Mouse (Mus musculus) fibroblast of lung, adult 2 months (primary cell): Measurements from ENCODE around the gene Zbtb20.

Source experiments
- DNase-seq: peaks from one replicate; pipeline ENCODE4 v3.0.0-alpha.2; 2011; ENCODE audit warnings: low read depth

Gene Zbtb20

DNA sequence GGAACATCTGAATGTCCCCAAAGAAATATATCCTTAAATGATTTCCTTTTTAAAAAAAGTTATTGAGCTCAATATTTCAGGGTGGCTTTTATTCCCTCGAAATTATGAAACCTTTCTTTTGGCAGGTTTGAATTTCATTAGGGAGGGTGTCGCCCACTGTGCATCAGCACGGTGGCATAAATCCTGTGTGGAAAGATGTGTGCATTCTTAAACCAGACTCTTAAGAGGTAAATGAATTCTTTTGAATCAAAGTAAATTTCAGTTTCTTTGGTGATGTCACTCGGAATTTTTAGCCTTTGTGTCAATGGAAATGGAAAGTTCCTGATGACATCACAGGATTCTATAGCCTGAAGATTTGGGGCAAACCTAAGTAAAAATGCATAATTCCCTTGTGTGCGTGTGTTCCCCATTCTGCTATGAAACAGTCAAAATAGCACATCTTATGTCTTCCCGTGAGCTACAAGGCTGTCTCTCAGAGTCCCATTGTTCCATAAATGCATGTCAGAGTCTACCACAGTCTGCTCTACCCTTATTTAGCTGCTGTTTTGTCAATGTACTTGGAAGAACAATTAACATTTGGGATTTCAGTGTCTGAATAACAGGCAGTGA, 318.1 kb downstream of the Zbtb20 start:
- no peak for DNase-seq

DNA sequence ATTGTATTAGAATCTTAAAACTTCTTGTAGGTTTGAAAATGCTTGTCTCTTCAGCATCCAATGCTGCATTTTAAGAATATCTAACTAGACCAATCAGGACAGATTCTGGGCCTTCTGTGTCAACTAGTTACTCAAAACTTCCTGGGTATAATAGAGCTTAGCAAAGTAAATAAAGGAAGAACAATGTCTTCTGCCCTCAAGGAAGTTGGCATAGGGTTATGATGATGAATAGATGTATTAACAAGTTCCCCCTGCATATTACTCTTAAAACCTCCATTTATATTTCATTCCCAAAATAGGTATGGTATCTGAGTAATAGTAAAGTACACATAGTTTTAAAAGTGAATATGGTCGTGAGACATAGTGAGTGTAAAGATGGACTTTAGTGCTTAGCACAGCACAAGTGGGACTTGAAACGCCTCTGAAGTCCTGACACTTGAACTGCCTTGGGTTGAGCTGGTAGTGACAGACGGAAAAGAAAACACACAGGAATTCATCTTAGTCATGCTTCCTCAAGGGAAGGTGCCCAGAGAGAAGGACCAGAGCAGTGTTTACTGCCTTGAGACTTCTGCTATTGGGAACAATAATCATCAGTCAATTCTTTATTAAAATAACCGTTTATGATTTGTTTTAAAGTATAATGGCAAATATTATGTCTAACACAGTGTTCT, 341.8 kb downstream of the Zbtb20 start:
- DNase-seq = no peak

DNA sequence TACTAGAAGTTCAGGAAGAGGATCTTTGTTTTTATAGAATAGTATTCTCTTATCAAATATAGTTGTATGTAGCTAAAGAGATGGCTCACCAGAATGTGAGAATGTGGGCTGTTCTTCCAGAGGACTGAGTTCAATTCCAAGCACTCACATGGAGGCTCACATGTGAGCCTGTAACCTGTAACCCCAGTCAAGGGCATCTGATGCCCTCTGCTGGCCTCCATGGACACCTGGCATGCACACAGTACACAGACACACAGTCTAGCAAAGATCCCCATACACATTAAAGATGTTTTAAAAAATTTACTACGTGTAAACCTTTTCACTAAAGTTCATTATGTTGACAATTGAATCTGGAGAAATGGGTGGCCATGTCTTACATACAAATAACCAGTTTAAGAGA, 343.7 kb downstream of the Zbtb20 start:
- DNase-seq = no peak

DNA sequence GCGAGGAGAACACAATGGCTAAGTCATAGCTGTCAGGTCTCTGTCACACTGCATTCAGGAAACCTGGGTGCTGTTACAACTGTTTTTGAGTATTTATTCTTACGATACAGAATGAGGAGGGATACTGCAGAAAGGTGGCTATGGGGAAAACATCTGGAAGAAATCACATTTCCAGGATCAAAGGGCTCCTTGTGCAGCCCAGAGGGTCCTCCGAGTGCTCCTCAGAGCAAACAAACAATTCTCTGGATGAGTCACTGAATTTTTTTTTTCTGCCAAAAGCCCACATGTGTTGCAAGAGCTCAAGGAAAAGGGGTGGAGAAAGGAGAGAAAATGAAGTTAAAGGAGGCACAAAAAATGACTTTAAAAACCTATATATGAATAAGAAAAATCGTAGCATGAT, 345.6 kb downstream of the Zbtb20 start:
- peak; percentile 40 for DNase-seq

DNA sequence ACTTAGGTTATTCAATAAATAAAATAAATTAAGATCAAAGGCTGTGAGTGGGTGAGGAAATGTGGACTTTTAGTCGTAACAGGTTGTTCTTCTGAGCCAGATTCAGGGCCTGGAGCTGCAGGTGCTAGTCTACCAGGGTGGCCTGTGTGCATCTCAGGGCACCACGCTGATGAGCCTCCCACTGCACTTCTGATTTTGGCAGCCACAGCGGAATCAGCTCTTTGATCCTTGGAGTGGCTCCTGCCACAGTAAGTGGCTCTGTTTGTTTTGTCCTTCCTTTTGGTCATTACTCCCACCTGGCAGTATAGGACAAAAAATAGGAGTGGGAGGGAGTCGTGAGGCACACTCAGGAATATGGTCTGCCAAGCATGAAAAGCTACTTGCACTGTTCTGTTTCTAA, 354.6 kb downstream of the Zbtb20 start:
- no peak for DNase-seq

DNA sequence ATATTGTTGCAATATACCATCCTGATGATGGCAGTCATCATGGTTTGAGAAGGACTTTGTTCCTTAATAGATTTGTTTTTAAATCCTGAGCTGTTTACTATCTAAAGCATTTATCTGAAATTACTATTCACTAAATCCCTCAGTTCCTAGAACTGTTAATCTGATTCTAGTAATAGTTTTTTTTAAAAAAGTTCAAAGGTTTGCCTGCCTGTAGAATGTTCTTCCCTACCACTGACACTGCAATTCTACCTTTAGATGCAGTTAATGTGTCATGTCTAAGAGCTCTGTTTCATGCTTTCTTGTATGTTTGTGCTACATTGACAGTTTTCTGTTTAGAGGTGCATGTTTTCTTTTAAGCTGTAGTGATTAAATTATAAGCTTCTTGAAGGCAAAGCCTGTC, 358.6 kb downstream of the Zbtb20 start:
- DNase-seq = no peak

DNA sequence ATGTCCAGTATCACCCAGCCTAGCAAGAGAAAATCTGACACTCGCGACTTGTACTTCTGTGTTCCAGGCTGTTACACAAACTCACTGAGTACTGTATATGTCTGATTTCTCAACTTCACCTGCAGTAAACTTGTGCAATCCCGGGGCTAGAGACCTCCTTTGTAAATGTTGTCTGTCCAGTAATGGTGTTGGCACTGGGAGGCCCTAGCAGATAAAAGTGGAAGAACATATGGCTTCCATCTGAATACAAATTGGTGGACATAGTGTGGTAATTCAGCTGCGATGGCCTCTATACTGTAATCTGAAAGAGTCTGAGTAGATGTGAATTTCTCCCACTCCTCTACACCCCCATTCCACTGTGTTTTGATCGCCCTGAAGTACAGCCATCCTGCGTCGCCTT, 359.6 kb downstream of the Zbtb20 start:
- no peak for DNase-seq

DNA sequence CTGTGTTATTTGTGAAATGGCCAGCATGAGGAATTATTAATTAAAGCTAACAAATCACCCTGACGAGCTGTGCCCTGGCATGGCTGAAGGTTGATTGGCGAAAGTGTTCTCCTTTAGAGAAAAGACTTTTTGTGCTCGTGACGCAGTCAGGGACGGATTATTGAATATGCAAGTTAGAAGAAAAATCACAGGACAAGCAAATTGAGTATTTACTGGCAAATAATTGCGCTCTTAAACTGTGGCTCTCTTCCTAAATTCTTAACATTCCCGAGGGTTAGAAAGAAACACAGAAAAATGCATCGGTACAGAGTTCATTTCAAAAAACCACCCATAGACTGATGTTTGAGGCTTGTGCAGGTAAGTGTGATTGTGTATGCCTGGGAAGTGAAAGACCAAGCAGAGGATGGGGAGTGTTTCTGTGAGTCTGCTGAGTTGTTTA, 360.1 kb downstream of the Zbtb20 start:
- DNase-seq = no peak

DNA sequence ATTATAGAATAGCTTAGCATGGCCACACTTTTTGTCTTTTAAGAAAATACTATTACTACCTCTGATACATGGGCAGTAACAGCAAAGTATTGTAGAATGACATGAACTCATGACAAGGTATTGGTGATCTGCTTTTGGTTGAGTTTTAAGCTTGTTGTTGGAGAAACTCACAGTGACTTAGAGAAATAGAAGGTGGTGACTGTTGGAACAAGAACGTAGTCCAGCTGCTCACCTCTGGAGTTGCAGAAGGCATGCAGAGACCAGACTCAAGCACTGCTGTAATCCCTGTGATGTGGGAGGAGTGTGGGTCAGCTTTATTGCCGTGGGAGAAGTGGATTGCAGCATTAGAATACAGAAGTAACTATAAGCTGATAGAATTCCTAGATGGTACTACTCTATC, 361.9 kb downstream of the Zbtb20 start:
- no peak for DNase-seq

DNA sequence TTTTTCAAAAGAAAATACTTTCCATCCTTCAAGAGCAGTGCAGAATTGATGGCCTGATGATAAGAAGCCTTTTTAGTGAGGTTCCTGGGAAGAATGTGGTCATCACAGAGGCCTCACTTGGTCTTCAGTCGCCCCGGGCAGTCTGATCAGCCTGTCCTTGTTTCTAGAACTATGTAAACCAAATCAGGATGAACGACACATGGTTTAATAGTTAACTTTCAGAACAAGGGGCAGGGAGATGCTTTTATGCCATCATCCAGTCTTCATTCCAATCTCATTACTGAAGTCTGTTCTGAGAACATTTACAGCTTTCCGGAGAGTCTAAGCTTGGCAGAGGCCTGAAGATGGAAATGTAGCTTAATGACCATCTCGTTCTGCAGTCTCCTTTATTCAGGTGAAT, 371.3 kb downstream of the Zbtb20 start:
- no peak for DNase-seq

DNA sequence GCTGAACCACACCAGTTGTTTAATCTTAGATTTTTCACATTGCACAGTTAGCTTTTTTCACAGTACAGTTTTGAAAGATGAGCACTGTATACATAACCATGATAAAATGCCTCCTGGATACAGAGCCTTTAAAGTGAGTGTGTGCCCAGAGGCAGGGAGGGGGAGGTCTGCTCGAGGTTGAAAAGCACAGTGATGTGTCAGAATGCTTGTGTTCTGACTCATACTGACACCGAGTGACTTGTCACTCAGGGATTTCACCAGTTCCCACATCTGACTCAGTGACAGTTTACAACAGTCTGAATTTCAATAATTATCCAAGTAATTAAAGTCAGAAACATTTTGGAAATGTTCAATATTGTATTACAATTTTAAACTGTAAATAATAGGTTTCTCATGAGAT, 377.4 kb downstream of the Zbtb20 start:
- no peak for DNase-seq

DNA sequence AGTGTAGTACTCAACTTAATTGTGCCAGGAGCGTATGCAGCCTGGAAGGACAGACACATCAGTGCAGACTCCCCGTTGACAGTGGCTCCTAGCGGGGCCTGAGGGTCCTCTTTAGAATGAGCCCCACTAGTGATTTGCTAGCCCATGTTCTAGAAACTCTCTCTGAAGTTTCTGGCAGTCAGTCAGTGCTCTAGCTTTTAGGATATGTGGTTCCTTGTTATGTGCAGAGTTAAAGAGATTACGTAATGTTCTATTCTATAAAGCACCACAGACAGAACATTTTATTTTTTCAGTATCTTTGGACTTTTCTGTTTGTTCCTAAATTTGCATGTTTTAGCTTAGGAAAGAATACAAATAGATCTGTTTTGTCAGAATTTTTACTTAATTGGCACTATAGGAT, 378.1 kb downstream of the Zbtb20 start:
- DNase-seq = no peak

DNA sequence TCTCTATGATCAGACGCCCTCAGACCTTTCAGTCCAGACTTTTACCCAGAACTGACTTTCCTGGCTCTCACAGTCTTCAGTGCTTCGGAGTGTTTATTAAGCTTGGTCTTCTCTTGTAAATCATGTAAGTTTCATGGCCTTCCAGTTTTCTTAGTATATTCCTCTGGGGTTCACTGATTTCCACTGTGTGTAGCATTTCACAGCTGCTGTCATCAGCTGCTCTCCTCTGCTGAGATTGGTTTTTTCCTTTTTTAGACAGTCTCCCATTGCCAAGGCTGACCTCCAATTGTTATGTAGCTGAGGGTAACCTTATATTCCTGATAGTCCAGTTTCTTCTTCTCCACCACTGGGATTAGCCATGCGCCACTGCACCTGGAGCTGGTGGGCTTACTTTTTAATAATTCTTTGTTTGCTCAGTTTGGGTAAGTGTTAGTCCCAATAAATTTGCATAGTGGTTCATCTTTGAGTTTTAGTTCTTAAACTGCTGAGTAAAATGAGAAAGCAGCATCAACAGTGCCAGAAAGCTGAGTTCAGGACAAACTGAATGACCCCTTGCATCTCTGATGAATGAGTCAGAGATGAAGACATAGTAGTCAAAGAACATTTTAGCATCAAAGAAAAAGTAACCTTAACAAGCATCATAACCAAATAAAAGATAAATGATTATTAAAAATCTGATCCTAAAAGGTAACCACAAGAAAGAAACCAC, 380.7 kb downstream of the Zbtb20 start:
- DNase-seq = no peak

DNA sequence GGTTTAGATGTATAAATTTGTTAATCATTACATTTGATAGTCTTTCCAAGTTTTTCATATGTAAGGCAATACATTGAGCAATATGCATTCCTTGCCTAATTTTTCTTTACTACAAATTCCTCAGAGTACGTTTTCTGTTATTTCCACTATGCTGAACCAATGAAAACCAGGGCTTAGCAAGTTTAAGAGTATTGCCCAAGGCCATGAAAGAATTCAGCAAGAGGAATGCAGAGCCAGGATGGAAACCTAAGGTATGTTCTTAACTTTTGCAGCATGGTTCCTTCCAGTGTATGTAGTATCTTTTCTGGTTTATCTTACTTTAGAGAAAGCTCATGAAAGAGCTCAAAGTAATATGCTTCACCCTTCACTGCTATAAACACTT, 381.2 kb downstream of the Zbtb20 start:
- no peak for DNase-seq

DNA sequence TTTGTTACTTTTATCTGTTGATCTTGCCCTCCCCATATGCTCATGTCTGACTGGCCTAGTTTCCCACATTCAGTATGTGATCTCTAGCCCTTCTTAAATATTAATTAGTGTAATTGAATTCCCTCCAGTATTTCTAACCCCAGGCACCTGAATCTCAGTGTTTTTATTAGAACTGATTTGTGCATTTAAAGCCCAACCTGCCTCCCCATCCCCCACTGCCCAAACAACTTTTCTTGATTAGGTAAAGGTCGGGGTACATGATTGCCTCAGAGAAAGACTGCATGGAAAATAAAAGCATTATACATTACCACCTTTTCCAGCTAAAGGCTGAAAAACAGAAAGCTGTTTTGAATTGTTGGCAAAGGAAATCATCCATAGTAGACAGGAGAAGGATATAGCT, 383.8 kb downstream of the Zbtb20 start:
- no peak for DNase-seq

DNA sequence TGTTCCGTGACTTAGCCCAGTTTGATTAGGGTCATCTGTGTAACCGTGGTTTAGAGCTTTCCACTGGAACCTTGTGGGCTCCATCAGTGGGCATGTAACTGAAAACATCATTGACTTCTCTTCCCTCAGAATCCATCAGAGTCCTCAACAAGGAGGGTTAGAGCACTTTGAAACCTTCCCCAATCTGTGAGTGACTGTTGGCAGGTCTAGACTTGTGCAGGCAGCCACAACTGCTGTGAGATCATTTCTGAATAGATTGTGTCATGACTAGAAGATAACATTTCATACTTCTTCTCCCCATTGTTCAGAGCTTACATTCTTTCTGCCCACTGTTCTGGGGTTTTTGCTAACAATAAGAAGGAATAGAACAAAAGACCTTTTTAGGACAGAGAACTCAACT, 385.2 kb downstream of the Zbtb20 start:
- DNase-seq = no peak

DNA sequence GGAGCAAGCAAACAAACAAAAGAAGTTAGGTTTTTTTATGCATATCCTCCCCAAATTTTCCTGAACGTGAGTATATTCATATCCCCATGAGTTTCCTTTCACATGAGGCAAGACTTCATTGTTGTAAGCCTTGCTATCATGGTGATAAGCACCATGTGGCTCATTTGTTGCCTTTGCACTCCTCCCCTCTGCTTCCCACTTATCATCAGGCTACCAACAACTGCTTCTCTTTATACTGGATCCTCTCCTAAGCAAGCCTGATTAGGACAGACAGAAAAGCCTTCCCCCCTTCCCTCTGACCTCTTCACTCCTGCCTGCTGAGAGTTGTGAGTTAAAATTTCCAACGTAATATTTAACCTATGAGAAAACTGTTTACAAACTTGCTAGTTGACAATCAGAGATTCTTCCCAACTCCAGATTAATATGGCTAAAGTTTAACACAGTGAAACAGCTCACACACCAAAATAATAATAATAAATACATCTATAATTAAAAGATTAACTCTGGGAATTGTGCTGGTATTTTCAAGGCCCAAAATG, 398.4 kb downstream of the Zbtb20 start:
- DNase-seq = no peak

DNA sequence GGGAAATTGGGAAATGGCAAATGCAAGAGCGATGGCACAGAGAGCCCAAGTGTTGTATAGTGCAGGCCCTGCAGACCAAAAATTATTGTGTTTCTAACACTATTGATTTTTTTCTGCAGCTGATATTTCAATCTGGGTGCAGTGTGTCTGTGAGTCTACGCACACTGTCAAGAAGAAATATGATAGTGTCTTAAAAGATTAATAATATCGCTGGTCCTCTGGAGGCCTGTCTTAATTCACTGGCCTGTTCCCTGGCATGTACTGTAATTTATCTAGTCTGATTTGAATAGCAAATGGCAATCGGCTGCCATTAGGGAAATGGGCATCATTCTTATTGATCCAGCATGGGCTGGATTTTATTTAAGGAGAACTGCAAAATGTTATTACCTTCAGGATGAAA, 401.1 kb downstream of the Zbtb20 start:
- DNase-seq = no peak

DNA sequence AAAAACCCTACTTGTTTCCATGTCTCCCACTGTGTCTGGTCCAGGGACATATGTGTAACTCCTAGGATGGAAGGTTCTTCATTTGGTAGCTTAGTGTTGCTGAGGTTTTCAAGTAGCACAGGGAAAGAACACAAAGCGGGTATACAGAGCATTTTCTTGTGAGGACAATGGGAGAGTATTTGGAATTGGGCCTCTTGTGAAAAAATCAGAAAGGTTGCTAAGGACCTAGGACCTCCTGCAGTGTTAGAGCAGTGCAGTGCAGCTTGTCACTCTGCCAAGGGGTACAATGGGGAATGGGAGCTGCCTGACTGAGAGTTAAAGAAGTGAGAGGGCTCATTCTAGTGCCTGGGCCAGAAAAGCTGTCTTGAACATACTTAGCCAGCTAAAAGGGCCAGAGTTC, 410.6 kb downstream of the Zbtb20 start:
- no peak for DNase-seq

DNA sequence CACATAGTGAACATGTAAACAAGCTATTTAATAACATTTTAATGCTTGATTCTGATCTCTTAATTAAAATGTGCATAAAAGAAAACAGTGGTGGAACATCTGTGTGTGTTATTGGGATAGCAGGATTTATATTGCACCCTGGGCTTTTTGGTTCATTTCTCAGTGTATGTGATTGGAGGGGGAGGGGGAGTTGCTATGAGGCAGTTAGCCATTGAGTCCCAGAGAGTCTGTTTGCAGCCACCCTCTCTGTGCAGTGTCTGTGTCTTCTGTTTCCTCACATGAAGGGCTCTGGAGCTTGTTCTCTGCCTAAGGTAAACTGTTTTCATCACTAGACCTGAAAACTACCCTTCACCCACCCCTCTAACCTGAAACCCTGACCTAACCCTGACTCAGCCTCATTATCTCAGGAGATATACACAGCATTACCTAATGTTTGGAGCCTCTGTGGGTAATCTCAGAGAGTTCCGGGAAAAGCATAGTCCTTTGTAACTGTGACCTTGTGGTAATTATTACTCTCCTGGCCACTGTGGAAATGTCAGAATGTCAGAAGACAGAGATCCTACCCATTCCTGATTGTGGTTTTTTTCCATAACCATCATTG, 411.2 kb downstream of the Zbtb20 start:
- no peak for DNase-seq

DNA sequence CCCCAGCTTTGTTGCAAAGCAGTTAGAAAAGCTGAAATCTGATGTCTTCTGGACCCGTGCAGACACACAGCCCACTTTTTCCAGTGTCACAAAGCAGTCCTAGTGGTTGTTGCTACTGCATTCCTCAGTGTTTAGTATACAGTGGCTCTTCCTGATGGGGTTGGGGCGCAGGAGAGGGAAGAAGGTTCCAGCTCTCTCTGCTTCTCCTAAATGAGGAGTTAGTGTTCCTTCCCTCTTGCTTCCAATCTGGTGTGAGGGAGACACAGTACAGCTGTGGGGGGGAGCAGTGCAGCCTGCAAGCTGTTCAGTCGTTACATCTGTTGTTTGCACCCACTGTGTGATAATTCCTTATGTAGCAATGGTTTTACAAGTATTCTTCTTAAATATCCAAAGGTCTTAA, 415.7 kb downstream of the Zbtb20 start:
- DNase-seq = no peak

DNA sequence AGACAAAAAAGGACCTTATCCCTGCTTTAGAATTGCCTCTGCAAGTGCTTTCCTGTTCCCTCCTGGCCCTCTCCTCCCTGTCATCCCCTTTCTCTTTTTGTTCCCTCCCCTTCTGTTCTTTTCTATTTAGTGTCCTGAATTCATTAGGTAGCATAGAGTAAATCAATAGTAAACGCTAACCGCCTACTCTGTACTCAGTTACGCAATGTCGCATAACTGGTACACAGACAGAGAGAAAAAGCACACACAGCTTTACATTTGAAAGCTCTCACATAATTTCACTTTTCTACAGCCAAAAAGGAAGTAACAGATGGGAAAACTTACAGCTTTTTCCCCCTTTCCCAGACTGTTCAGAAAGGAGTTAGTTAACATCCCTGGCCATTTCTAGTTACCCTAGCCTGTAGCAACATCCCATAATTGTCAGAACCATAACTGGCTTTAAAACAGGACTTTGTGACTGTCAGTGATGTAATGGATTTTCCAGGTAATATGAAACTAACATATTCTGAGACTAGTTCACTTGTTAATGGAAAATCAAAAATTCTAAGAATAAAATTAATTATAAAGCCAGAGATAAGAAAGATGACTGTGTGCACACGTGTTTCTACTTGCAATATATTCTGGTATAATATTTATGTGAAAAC, 422.4 kb downstream of the Zbtb20 start:
- DNase-seq = no peak
